Mouse (Mus musculus): ENCODE data around the gene Hhat. TPM values are rescaled to one million over a fixed set of nuclear protein-coding genes. Genes with fewer than 3 reads are reported as not detected.

The Hhat gene
- total and polyA plus RNA-seq, 3 experiments, result 0.21 to 1.2 (median 1.1) TPM

GRCm38 (mm10) chr1:192450425-192450824, 320.6 kb downstream of the Hhat start:
- Histone ChIP-seq H3K27ac (ENCODE audit: insufficient read depth, low read depth) (no peak overlapping the region), H3K79me2 (replicated peaks; ENCODE audit: control insufficient read depth, extremely low read depth, insufficient read depth, poor library complexity, severe bottlenecking) (no peaks in the 10 kb centered on the region), H3K4me3 (replicated peaks in 1 of 3; ENCODE audit: low read depth in 2 of 3, low read length in 2 of 3, poor library complexity in 1 of 3) (no peak overlapping the region), H3K4me1 (ENCODE audit: control insufficient read depth in 1 of 2, insufficient read depth in 2 of 2) (no peaks in the 10 kb centered on the region), H3K9me3 (replicated peaks; ENCODE audit: low read length) (peaks cover 4% of the 10 kb centered on the region), H3K9ac (ENCODE audit: insufficient read depth, low read depth) (no peak overlapping the region), H3K36me3 (replicated peaks in 1 of 2; ENCODE audit: control insufficient read depth in 1 of 2, insufficient read depth in 1 of 2, low read length in 1 of 2) (no peaks in the 10 kb centered on the region), H3K4me2 (ENCODE audit: insufficient read depth, low read depth, poor library complexity, severe bottlenecking) (no peak overlapping the region), H3K27me3 (replicated peaks) (peaks cover 87% of the 10 kb centered on the region)
- TF ChIP-seq PAX5 (IDR thresholded peaks at IDR 0.05; ENCODE audit: low read length) (no peak), CHD1 (IDR thresholded peaks at IDR 0.05; ENCODE audit: low read depth, low read length) (no peak), TCF12 (IDR thresholded peaks at IDR 0.05; ENCODE audit: low read depth, low read length) (no peak)
- dilution Hi-C loops (cut with MboI; ENCODE audit: extremely low pct_ligation_motif_present, extremely low pct_unique_long_range_greater_than_20kb, low sequenced_read_pairs) (no loop called here), in situ Hi-C loops (cut with MboI; ENCODE audit: low pct_ligation_motif_present, low pct_unique_long_range_greater_than_20kb, low sequenced_read_pairs) (no loop called here)
- DNase-seq (ENCODE audit: extremely low read depth), result no peak

- H3K79me2 ChIP-seq (replicated peaks; ENCODE audit: control insufficient read depth, extremely low read depth, insufficient read depth, poor library complexity, severe bottlenecking), result no peaks in the 10 kb centered on the region
- H3K9me3 ChIP-seq (replicated peaks; ENCODE audit: low read length), result peaks cover 4% of the 10 kb centered on the region
- dilution Hi-C loops (cut with MboI; ENCODE audit: extremely low pct_ligation_motif_present, extremely low pct_unique_long_range_greater_than_20kb, low sequenced_read_pairs), result no loop called here
- peaks cover 87% of the 10 kb centered on the region for H3K27me3 ChIP-seq (replicated peaks)
- H3K36me3 ChIP-seq (replicated peaks in 1 of 2; ENCODE audit: control insufficient read depth in 1 of 2, insufficient read depth in 1 of 2, low read length in 1 of 2), result no peaks in the 10 kb centered on the region
- no peak overlapping the region for H3K4me3 ChIP-seq (replicated peaks in 1 of 3; ENCODE audit: low read depth in 2 of 3, low read length in 2 of 3, poor library complexity in 1 of 3)
- no peak for DNase-seq (ENCODE audit: extremely low read depth)
- H3K27ac ChIP-seq (ENCODE audit: insufficient read depth, low read depth), result no peak overlapping the region
- no peak for TF ChIP-seq POLR2A (IDR thresholded peaks at IDR 0.05; ENCODE audit: low read depth, low read length)
- no peak for TF ChIP-seq UBTF (IDR thresholded peaks at IDR 0.05; ENCODE audit: low read depth, low read length)
- no peak for TF ChIP-seq USF1 (IDR thresholded peaks at IDR 0.05; ENCODE audit: low read depth, low read length)
- TF ChIP-seq MEF2A (IDR thresholded peaks at IDR 0.05; ENCODE audit: borderline replicate concordance, low read depth, low read length), result no peak
- peak; percentile 50; the same call in 1 of the 2 replicates for TF ChIP-seq IRF4 (IDR thresholded peaks at IDR 0.05; ENCODE audit: low read depth, low read length)
- TF ChIP-seq POLR2AphosphoS2 (IDR thresholded peaks at IDR 0.05; ENCODE audit: low read depth, low read length), result no peak
- TF ChIP-seq BHLHE40 (IDR thresholded peaks at IDR 0.05; ENCODE audit: low read depth, low read length), result peak; percentile 81
- H3K9ac ChIP-seq (ENCODE audit: insufficient read depth, low read depth), result no peak overlapping the region
- no peaks in the 10 kb centered on the region for H3K4me1 ChIP-seq (ENCODE audit: control insufficient read depth in 1 of 2, insufficient read depth in 2 of 2)
- in situ Hi-C loops (cut with MboI; ENCODE audit: low pct_ligation_motif_present, low pct_unique_long_range_greater_than_20kb, low sequenced_read_pairs), result no loop called here
- H3K4me2 ChIP-seq (ENCODE audit: insufficient read depth, low read depth, poor library complexity, severe bottlenecking), result no peak overlapping the region
These were observed 321.3 kb downstream of the Hhat start for GRCm38 (mm10) chr1:192449572-192450351.

GRCm38 (mm10) chr1:192448512-192448911, 322.5 kb downstream of the Hhat start:
- DNase-seq (ENCODE audit: extremely low read depth), result no peak
- no peak overlapping the region for H3K4me2 ChIP-seq (ENCODE audit: insufficient read depth, low read depth, poor library complexity, severe bottlenecking)
- no peak overlapping the region for H3K4me3 ChIP-seq (replicated peaks in 1 of 3; ENCODE audit: low read depth in 2 of 3, low read length in 2 of 3, poor library complexity in 1 of 3)
- in situ Hi-C loops (cut with MboI; ENCODE audit: low pct_ligation_motif_present, low pct_unique_long_range_greater_than_20kb, low sequenced_read_pairs), result no loop called here
- dilution Hi-C loops (cut with MboI; ENCODE audit: extremely low pct_ligation_motif_present, extremely low pct_unique_long_range_greater_than_20kb, low sequenced_read_pairs), result no loop called here
- TF ChIP-seq CTCF (conservative IDR thresholded peaks at IDR 0.05 in 1 of 2, IDR thresholded peaks at IDR 0.05 in 1 of 2; ENCODE audit: low read depth in 2 of 2, low read length in 2 of 2) (no peak), MAFK (IDR thresholded peaks at IDR 0.05; ENCODE audit: insufficient replicate concordance, low read length) (no peak), ZMIZ1 (IDR thresholded peaks at IDR 0.05; ENCODE audit: low read depth, low read length) (no peak), POLR2A (IDR thresholded peaks at IDR 0.05; ENCODE audit: low read depth, low read length) (no peak), TBP (conservative IDR thresholded peaks at IDR 0.05; ENCODE audit: low read depth, low read length) (no peak), PAX5 (IDR thresholded peaks at IDR 0.05; ENCODE audit: low read length) (no peak), SIN3A (IDR thresholded peaks at IDR 0.05; ENCODE audit: low read length) (no peak), MAZ (IDR thresholded peaks at IDR 0.05; ENCODE audit: low read depth, low read length) (no peak), IRF4 (IDR thresholded peaks at IDR 0.05; ENCODE audit: low read depth, low read length) (no peak), RAD21 (IDR thresholded peaks at IDR 0.05; ENCODE audit: low read depth, low read length) (no peak), ZKSCAN1 (IDR thresholded peaks at IDR 0.05; ENCODE audit: borderline replicate concordance, low read depth, low read length) (no peak), TCF12 (IDR thresholded peaks at IDR 0.05; ENCODE audit: low read depth, low read length) (no peak), MEF2A (IDR thresholded peaks at IDR 0.05; ENCODE audit: borderline replicate concordance, low read depth, low read length) (no peak), USF1 (IDR thresholded peaks at IDR 0.05; ENCODE audit: low read depth, low read length) (no peak), NELFE (IDR thresholded peaks at IDR 0.05; ENCODE audit: low read depth, low read length) (no peak), USF2 (conservative IDR thresholded peaks at IDR 0.05; ENCODE audit: low read depth, low read length) (no peak)
- no peaks in the 10 kb centered on the region for H3K79me2 ChIP-seq (replicated peaks; ENCODE audit: control insufficient read depth, extremely low read depth, insufficient read depth, poor library complexity, severe bottlenecking)
- H3K4me1 ChIP-seq (ENCODE audit: control insufficient read depth in 1 of 2, insufficient read depth in 2 of 2), result no peaks in the 10 kb centered on the region
- peaks cover 87% of the 10 kb centered on the region for H3K27me3 ChIP-seq (replicated peaks)
- no peaks in the 10 kb centered on the region for H3K36me3 ChIP-seq (replicated peaks in 1 of 2; ENCODE audit: control insufficient read depth in 1 of 2, insufficient read depth in 1 of 2, low read length in 1 of 2)
- no peak overlapping the region for H3K9ac ChIP-seq (ENCODE audit: insufficient read depth, low read depth)
- no peak overlapping the region for H3K27ac ChIP-seq (ENCODE audit: insufficient read depth, low read depth)
- peaks cover 4% of the 10 kb centered on the region for H3K9me3 ChIP-seq (replicated peaks; ENCODE audit: low read length)
